Mouse (Mus musculus): ENCODE data around the gene Ofcc1. TPM values are rescaled to one million over a fixed set of nuclear protein-coding genes. Genes with fewer than 3 reads are reported as not detected.

Gene Ofcc1
- total RNA-seq, 2 experiments from 2014 or later: not detected

- intact Hi-C loops (cut with DNase I): no loop called here
- no peak overlapping the region for H3K27ac ChIP-seq
- no peak for TF ChIP-seq CTCF (IDR thresholded peaks at IDR 0.05)
Measured at GRCm38 (mm10) chr13:40181786-40182185, 179.5 kb downstream of the Ofcc1 start.

GRCm38 (mm10) chr13:40171775-40172174 lies 189.5 kb downstream of the Ofcc1 start:
- H3K27ac ChIP-seq: no peak overlapping the region
- intact Hi-C loops (cut with DNase I): no loop called here
- no peak overlapping the region for H3K4me3 ChIP-seq
- DNase-seq (ENCODE audit: extremely low spot score in 1 of 2, low spot score in 2 of 2): no peak
- TF ChIP-seq CTCF (IDR thresholded peaks at IDR 0.05): no peak

More at GRCm38 (mm10) chr13:40181786-40182185, 179.5 kb downstream of the Ofcc1 start:
- no peak for DNase-seq (ENCODE audit: extremely low spot score in 1 of 2, low spot score in 2 of 2)
- H3K4me3 ChIP-seq: no peak overlapping the region

GRCm38 (mm10) chr13:40167871-40168270 lies 193.4 kb downstream of the Ofcc1 start:
- H3K27ac ChIP-seq: no peak overlapping the region
- no peak overlapping the region for H3K4me3 ChIP-seq
- DNase-seq (ENCODE audit: extremely low spot score in 1 of 2, low spot score in 2 of 2): no peak
- intact Hi-C loops (cut with DNase I): no loop called here
- no peak for TF ChIP-seq CTCF (IDR thresholded peaks at IDR 0.05)

- Histone ChIP-seq H3K27ac (no peak overlapping the region), H3K4me3 (no peak overlapping the region)
- TF ChIP-seq CTCF (IDR thresholded peaks at IDR 0.05): no peak
- DNase-seq (ENCODE audit: extremely low spot score in 1 of 2, low spot score in 2 of 2): no peak
- intact Hi-C loops (cut with DNase I): no loop called here
Measured at GRCm38 (mm10) chr13:40155466-40155865, 205.8 kb downstream of the Ofcc1 start.

- H3K27ac ChIP-seq: no peak overlapping the region
Measured at GRCm38 (mm10) chr13:40139906-40140305, 221.3 kb downstream of the Ofcc1 start.

GRCm38 (mm10) chr13:40136096-40136495 lies 225.2 kb downstream of the Ofcc1 start:
- no peak overlapping the region for H3K4me3 ChIP-seq
- intact Hi-C loops (cut with DNase I): no loop called here
- DNase-seq (ENCODE audit: extremely low spot score in 1 of 2, low spot score in 2 of 2): no peak
- H3K27ac ChIP-seq: no peak overlapping the region
- no peak for TF ChIP-seq CTCF (IDR thresholded peaks at IDR 0.05)

More at GRCm38 (mm10) chr13:40139906-40140305, 221.3 kb downstream of the Ofcc1 start:
- intact Hi-C loops (cut with DNase I): no loop called here
- H3K4me3 ChIP-seq: no peak overlapping the region
- no peak for TF ChIP-seq CTCF (IDR thresholded peaks at IDR 0.05)
- DNase-seq (ENCODE audit: extremely low spot score in 1 of 2, low spot score in 2 of 2): no peak

GRCm38 (mm10) chr13:40135670-40136069 lies 225.6 kb downstream of the Ofcc1 start:
- intact Hi-C loops (cut with DNase I): no loop called here
- no peak for TF ChIP-seq CTCF (IDR thresholded peaks at IDR 0.05)
- Histone ChIP-seq H3K4me3 (no peak overlapping the region), H3K27ac (no peak overlapping the region)
- no peak for DNase-seq (ENCODE audit: extremely low spot score in 1 of 2, low spot score in 2 of 2)

GRCm38 (mm10) chr13:40123868-40124267 lies 237.4 kb downstream of the Ofcc1 start:
- H3K27ac ChIP-seq: no peak overlapping the region
- no peak for DNase-seq (ENCODE audit: extremely low spot score in 1 of 2, low spot score in 2 of 2)
- TF ChIP-seq CTCF (IDR thresholded peaks at IDR 0.05): no peak
- intact Hi-C loops (cut with DNase I): no loop called here
- H3K4me3 ChIP-seq: no peak overlapping the region

- TF ChIP-seq CTCF (IDR thresholded peaks at IDR 0.05): no peak
- no peak overlapping the region for H3K4me3 ChIP-seq
- intact Hi-C loops (cut with DNase I): no loop called here
Measured at GRCm38 (mm10) chr13:40112336-40112735, 248.9 kb downstream of the Ofcc1 start.

GRCm38 (mm10) chr13:40076236-40076635 lies 285.0 kb downstream of the Ofcc1 start:
- intact Hi-C loops (cut with DNase I): no loop called here
- no peak for DNase-seq (ENCODE audit: extremely low spot score in 1 of 2, low spot score in 2 of 2)
- TF ChIP-seq CTCF (IDR thresholded peaks at IDR 0.05): no peak
- Histone ChIP-seq H3K4me3 (no peak overlapping the region), H3K27ac (no peak overlapping the region)

More at GRCm38 (mm10) chr13:40112336-40112735, 248.9 kb downstream of the Ofcc1 start:
- no peak for DNase-seq (ENCODE audit: extremely low spot score in 1 of 2, low spot score in 2 of 2)
- no peak overlapping the region for H3K27ac ChIP-seq

- intact Hi-C loops (cut with DNase I): no loop called here
- H3K4me3 ChIP-seq: no peak overlapping the region
- no peak overlapping the region for H3K27ac ChIP-seq
- TF ChIP-seq CTCF (IDR thresholded peaks at IDR 0.05): no peak
- DNase-seq (ENCODE audit: extremely low spot score in 1 of 2, low spot score in 2 of 2): no peak
Measured at GRCm38 (mm10) chr13:40074850-40075416, 286.3 kb downstream of the Ofcc1 start.

- no peak for DNase-seq (ENCODE audit: extremely low spot score in 1 of 2, low spot score in 2 of 2)
- H3K4me3 ChIP-seq: no peak overlapping the region
- no peak overlapping the region for H3K27ac ChIP-seq
- intact Hi-C loops (cut with DNase I): no loop called here
- TF ChIP-seq CTCF (IDR thresholded peaks at IDR 0.05): no peak
Measured at GRCm38 (mm10) chr13:40070004-40070403, 291.2 kb downstream of the Ofcc1 start.

- intact Hi-C loops (cut with DNase I): no loop called here
- no peak for DNase-seq (ENCODE audit: extremely low spot score in 1 of 2, low spot score in 2 of 2)
- H3K4me3 ChIP-seq: no peak overlapping the region
- H3K27ac ChIP-seq: no peak overlapping the region
- TF ChIP-seq CTCF (IDR thresholded peaks at IDR 0.05): no peak
Measured at GRCm38 (mm10) chr13:40061281-40061680, 300.0 kb downstream of the Ofcc1 start.

Data from left cerebral cortex, adult 2 months (tissue).